Mouse (Mus musculus): Measurements from ENCODE around the gene Fam83g. TPM values are rescaled to one million over a fixed set of nuclear protein-coding genes. Genes with fewer than 3 reads are reported as not detected.
"Not testable (repeated sequence)": the region's sequence is repeated elsewhere in the genome, so short reads cannot be mapped to it uniquely, and the experiment has no call there.

Gene Fam83g
- polyA plus RNA-seq (2015; fragmentation: Nextera tagmentation; extraction: Ambion mirVana): 2.2 and 2.8 TPM in 2 replicates

DNA sequence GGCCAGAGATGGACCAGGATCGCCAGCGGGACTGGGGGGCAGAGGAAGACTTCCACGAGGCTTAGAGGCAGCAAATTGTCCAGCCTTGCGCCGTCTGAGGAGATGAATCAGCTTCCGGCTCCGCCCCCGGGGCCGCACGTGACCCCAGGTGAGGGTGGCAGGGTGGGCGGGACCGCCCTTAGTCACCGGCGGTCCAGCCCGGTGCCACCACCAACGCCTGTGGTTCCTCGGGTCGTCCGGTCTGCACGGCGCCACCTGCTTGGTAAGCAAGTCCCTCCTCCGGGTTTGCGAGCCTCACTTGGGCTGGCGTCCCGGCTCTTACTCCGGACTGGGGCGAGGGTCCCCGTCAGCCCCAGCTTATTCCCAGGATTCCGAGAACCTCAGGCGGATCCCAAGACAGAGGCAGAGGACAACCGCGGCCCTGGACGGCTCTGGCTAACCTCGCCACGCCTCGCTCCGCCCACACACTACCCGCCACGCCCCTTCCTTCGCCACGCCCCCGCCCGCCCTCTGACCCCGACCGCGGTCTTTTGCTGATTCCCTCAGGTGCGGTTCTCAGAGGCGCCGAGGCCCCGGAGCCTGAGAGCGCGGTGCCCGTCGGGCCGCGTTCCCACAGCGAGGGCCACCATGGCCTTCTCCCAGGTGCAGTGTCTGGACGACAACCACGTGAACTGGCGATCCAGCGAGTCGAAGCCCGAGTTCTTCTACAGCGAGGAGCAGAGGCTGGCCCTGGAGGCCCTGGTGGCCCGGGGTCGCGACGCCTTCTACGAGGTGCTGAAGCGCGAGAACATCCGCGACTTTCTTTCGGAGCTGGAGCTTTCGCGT is at the start of gene Fam83g:
Gene Fam83g (plus strand): TSS at position 185 of the 825 bp plus-strand sequence.
- Histone ChIP-seq H3K27me3 (peaks cover 39% of the 10 kb centered on the region), H3K36me3 (no peaks in the 10 kb centered on the region), H3K4me3 (replicated peaks) (peak within 1 kb of the TSS; percentile 52), H3K4me1 (peaks cover 23% of the 10 kb centered on the region), H3K27ac (no peak within 1 kb of the TSS), H3K4me2 (peak within 1 kb of the TSS; percentile 77), H3K9me3 (replicated peaks) (no peaks in the 10 kb centered on the region), H3K9ac (peak within 1 kb of the TSS; percentile 8)
- ATAC-seq (replicated peaks; ENCODE audit: low FRiP score): peak; percentile 82
- 1% methylated on average over 76 of the region's 76 CpGs for WGBS

DNA sequence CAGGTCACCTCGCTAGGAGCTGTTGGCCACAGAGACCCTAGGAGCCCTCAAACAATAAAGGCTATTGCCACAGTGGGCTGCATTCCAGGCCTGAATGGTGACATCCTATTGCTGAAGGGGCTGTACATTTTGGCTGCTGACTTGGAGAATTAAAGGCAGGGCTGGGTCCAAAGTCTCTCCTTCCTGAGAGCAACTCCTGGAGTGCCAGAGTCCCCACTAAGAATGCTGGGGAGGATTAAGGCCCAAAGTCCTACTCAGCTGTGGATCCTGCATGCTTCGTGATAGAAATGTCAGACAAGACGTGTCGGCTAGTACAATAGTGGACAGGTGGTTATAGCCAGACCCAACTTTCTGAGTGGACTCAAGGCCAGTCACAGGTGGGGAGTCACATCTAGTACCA is 47.6 kb upstream of the Fam83g start:
- not testable (repeated sequence) for H3K27ac ChIP-seq; H3K9me3 ChIP-seq (replicated peaks); H3K27me3 ChIP-seq; H3K4me1 ChIP-seq; H3K4me3 ChIP-seq (replicated peaks); H3K36me3 ChIP-seq; ATAC-seq (replicated peaks; ENCODE audit: low FRiP score); H3K9ac ChIP-seq; H3K4me2 ChIP-seq
- WGBS: 90% methylated on average over 3 of the region's 4 CpGs

DNA sequence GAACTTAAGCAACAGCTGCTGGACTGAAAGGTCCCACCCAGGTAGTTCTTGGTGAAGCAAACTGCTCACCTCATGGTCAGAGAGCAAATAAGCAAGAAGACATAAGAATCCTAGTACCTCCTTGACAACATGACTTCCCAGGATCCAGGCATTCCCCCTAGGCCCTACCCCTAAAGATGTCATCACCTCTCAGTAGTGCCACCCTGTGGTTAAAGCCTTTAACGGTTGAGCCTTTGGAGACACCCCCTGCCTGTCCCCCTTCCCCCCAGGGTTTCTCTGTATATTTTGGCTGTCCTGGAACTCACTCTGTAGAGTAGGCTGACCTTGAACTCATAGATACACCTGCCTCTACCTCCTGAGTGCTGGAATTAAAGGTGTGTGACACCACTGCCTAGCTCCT is 46.5 kb upstream of the Fam83g start:
- Histone ChIP-seq H3K9ac (no peak overlapping the region), H3K27me3 (no peaks in the 10 kb centered on the region), H3K36me3 (no peaks in the 10 kb centered on the region), H3K4me2 (no peak overlapping the region), H3K27ac (no peak overlapping the region), H3K4me1 (no peaks in the 10 kb centered on the region), H3K4me3 (replicated peaks) (no peak overlapping the region), H3K9me3 (replicated peaks) (no peaks in the 10 kb centered on the region)
- no peak for ATAC-seq (replicated peaks; ENCODE audit: low FRiP score)
- WGBS: 48% methylated on average over 1 of the region's 1 CpGs

DNA sequence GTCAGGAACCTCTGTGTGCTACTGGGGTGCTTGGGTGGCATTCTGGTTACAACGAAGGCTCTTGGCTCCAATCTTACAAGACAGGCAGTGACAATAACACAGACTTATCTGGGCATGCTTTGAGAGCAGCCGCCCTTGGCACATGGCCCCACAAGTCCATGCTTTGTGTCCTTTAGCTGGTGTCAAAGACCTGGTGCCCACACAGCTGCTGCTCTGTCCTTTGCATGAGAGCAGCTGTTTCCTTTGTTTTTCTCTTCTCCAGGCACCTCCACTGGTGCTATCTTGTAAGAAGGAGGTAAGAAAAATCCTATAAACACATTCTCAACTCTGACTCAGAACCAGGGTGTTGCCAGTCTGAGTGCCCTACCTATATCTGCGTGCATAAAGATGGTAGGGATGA is 46.0 kb upstream of the Fam83g start:
- Histone ChIP-seq H3K4me2 (no peak overlapping the region), H3K27me3 (no peaks in the 10 kb centered on the region), H3K36me3 (no peaks in the 10 kb centered on the region), H3K27ac (no peak overlapping the region), H3K9ac (no peak overlapping the region), H3K9me3 (replicated peaks) (no peaks in the 10 kb centered on the region), H3K4me3 (replicated peaks) (no peak overlapping the region), H3K4me1 (no peaks in the 10 kb centered on the region)
- WGBS: 97% methylated on average over 3 of the region's 3 CpGs
- ATAC-seq (replicated peaks; ENCODE audit: low FRiP score): no peak

DNA sequence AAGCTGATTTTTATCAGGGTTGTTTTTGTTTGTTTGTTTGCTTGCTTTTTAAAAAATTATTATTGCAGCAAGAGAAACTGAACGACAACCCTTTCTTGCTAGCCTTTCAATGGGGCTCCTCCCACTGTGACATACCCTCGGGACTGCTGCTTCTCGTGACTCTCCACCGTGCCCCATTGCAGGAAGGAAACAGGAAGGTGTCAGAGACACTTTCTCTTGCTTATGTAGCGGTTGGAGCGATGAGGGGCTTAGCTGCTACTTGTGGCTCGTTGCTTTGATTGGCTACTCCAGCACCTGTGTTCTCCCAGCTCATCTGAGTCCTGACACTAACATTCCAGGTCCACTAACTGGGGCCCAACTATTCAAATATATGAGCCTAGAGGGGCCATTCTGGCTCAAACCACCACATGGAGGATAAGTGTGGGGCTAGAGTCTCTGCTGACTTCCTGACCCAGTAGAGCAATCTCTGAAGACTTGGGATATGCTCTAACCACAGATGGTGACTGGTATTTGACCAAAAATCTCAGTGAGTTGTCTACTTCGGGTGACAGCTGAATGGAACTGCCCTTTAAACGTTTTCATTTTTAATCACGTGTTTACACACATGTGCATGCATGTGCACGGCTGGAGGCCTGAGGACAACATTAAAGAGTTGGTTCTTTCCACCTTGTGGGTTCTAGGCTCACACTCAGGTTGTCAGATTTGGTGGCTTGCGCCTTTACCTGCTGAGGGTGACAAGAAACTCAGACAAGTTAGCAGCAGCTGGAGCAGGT is 44.9 kb upstream of the Fam83g start:
- Histone ChIP-seq H3K27ac (no peak overlapping the region), H3K4me2 (no peak overlapping the region), H3K36me3 (no peaks in the 10 kb centered on the region), H3K4me1 (no peaks in the 10 kb centered on the region), H3K9me3 (replicated peaks) (no peaks in the 10 kb centered on the region), H3K9ac (no peak overlapping the region), H3K27me3 (no peaks in the 10 kb centered on the region), H3K4me3 (replicated peaks) (no peak overlapping the region)
- WGBS: 71% methylated on average over 12 of the region's 12 CpGs
- no peak for ATAC-seq (replicated peaks; ENCODE audit: low FRiP score)

DNA sequence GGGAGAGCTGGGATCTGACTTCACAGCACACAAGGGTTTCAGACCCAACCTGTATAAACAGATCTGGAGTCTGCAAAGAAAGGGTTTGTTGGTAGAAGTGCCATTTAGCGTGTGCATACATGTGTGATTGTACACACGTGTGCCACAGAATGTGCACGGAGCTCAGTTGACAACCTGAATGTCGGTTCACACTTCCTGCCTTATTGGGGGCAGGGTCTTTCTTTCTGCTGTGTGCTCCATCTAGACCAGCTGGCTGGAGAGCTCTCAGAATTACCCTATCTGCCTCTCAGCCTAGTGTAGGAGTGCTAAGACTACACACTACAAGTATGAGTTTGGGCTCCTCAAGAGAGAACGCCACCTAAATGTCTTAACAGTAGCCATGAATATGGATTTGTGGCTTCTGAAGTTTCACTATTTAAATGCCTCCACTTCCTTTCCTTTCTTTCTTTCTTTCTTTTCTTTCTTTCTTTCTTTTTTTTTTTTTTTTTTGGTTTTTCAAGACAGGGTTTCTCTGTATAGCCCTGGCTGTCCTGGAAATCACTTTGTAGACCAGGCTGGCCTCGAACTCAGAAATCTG is 44.2 kb upstream of the Fam83g start:
- H3K4me1 ChIP-seq: no peaks in the 10 kb centered on the region
- no peaks in the 10 kb centered on the region for H3K27me3 ChIP-seq
- H3K36me3 ChIP-seq: no peaks in the 10 kb centered on the region
- no peak overlapping the region for H3K4me3 ChIP-seq (replicated peaks)
- H3K9ac ChIP-seq: no peak overlapping the region
- no peak for ATAC-seq (replicated peaks; ENCODE audit: low FRiP score)
- no peaks in the 10 kb centered on the region for H3K9me3 ChIP-seq (replicated peaks)
- no peak overlapping the region for H3K4me2 ChIP-seq
- H3K27ac ChIP-seq: no peak overlapping the region
- WGBS: 90% methylated on average over 6 of the region's 6 CpGs

DNA sequence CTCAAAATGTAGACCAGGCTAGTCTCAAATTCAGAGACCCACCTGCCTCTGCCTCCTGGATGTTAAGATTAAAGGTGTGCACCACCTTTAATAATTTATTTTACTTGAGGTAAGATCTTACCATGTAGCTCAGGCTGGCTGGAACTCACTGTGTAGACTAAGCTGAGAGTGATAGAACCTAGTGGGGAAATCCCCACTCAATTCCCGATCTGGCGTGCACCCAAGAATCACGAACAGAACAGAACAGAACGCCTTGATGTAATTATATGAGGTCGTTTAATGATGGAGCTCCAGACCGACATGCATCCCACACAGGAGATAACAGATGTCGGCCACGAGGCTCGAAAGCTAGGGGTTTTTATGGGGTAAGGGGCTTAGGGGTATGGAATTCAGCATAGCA is 43.3 kb upstream of the Fam83g start:
- H3K9ac ChIP-seq; H3K9me3 ChIP-seq (replicated peaks); H3K36me3 ChIP-seq; H3K27me3 ChIP-seq; H3K4me2 ChIP-seq; H3K4me1 ChIP-seq; H3K27ac ChIP-seq; ATAC-seq (replicated peaks; ENCODE audit: low FRiP score); H3K4me3 ChIP-seq (replicated peaks): not testable (repeated sequence)
- 50% methylated on average over 9 of the region's 9 CpGs for WGBS

DNA sequence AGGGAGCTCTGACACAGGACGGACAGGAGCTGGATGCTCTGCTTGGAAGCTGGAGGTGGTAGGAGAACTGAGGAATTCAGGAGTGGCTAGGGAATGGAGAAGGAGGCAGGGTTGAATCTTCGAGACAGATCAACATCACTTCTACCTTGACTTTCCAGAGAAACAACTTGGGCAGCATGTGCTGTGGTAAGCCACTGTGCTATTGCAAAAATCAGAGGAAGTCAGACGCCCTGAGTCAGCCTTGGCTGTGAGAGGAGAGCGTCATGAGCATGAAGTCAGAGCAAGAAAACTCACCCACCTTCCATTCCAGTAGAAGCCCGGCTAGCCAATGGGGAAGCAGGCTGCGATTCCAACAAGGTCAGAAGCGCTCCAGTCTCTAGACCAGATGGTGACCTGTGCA is 41.8 kb upstream of the Fam83g start:
- H3K27me3 ChIP-seq: no peaks in the 10 kb centered on the region
- no peak overlapping the region for H3K4me2 ChIP-seq
- no peak for ATAC-seq (replicated peaks; ENCODE audit: low FRiP score)
- no peaks in the 10 kb centered on the region for H3K9me3 ChIP-seq (replicated peaks)
- no peaks in the 10 kb centered on the region for H3K4me1 ChIP-seq
- 81% methylated on average over 7 of the region's 7 CpGs for WGBS
- no peak overlapping the region for H3K9ac ChIP-seq
- no peaks in the 10 kb centered on the region for H3K36me3 ChIP-seq
- no peak overlapping the region for H3K4me3 ChIP-seq (replicated peaks)
- H3K27ac ChIP-seq: no peak overlapping the region

DNA sequence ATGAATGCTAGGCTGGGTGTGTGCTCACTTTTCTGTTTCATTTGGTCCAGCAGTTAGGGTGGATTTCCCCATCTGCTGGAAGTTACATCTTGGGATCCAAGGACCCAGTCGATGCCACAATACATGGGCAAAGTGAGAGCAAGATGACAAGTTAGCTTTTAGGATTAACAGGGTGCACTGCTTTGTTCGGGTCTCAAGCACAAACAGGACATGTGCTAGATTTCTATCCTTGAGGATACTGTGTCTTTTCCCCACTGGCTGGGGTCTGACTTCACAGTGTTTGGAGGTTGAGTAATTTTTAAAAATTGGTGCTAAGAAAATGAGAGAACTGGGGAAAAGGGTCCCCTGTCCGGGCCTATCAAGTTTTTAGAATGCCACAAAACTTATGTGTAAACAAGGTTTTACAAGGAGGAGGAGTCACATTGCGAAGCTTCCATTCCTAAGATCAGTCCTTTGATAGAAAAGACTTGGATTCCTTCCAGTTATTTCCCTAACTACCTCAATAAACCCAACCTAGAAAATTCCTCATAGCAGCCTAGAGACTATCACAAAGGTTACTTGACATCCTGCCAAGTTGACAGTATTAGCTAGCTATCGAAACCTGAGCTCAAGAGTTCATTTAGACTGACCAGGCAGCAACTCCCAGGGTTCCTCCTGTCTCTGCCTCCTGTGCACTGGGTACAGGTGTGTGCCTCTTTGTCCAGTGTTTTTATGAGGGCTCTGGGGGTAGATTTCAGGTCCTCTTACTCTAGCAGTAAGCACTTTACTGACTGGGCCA is 40.5 kb upstream of the Fam83g start:
- H3K27ac ChIP-seq: no peak overlapping the region
- no peaks in the 10 kb centered on the region for H3K9me3 ChIP-seq (replicated peaks)
- no peaks in the 10 kb centered on the region for H3K36me3 ChIP-seq
- ATAC-seq (replicated peaks; ENCODE audit: low FRiP score): no peak
- no peak overlapping the region for H3K4me2 ChIP-seq
- peaks cover 2% of the 10 kb centered on the region; the same call in 1 of the 2 replicates for H3K4me1 ChIP-seq
- H3K9ac ChIP-seq: no peak overlapping the region
- H3K27me3 ChIP-seq: no peaks in the 10 kb centered on the region
- WGBS: 66% methylated on average over 5 of the region's 5 CpGs
- no peak overlapping the region for H3K4me3 ChIP-seq (replicated peaks)

DNA sequence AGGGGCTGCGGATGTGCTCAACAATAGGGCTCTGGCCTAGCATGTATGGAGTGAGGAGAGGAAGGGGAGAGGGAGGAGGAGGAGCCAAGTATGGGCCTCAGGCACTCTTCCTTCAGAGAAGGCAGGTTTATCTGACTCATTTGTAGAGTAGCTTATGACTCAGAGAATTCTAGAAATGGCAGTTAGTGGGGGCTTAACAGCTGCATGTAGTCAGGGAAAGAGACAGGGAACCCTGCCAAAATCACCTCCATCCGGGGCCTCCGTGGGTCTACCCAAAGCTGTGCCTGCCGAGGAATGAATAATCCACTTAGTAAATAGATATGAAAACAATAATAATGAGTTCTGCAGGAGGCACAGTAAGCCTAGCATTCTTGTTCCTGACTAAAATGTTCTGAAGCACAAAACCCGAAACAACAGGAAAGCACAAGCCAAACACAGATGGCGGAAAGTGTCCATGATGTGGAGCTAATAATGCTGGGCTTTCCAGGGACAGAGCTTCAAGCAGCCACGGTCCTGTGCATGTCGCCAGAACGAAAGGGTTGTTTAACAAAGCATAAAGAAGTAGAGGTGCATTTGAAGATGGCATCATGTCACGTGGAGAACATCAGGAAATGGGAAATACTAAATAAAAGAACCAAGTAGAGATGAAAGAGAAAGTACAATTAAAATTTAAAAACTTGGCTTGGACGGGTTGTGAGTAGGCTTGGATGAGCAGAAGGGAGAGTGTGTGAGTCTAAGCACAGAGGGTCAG is 39.1 kb upstream of the Fam83g start:
- Histone ChIP-seq H3K4me2 (no peak overlapping the region), H3K9ac (no peak overlapping the region), H3K27me3 (no peaks in the 10 kb centered on the region), H3K27ac (no peak overlapping the region), H3K4me1 (peaks cover 8% of the 10 kb centered on the region), H3K9me3 (replicated peaks) (no peaks in the 10 kb centered on the region), H3K4me3 (replicated peaks) (no peak overlapping the region), H3K36me3 (no peaks in the 10 kb centered on the region)
- no peak for ATAC-seq (replicated peaks; ENCODE audit: low FRiP score)
- WGBS: 67% methylated on average over 11 of the region's 11 CpGs

DNA sequence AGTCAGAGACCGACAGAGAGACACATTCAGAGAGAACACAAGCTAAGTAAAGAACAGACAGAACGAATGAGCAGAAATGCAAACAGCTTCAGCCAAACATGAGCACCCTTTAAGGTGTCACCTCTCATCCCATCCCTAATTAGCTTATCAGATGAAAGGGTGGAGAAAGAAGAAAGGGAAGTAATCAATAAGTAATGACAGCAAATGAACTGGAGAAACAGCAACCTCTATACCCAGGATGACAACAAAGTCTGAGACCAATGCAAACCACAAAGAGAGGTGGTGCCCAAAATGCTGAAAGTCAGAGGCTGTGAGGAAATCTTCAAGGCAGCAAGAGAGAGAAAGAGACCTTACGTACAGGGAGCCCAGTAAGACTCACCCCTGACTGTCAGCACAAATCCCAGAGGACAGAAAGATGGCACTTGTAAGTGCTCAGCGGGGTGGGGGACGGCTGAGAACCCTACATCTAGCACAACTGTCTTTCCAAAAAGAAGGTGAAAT is 38.5 kb upstream of the Fam83g start:
- Histone ChIP-seq H3K9me3 (replicated peaks) (no peaks in the 10 kb centered on the region), H3K36me3 (no peaks in the 10 kb centered on the region), H3K4me1 (peaks cover 8% of the 10 kb centered on the region), H3K4me3 (replicated peaks) (no peak overlapping the region), H3K27ac (no peak overlapping the region), H3K9ac (no peak overlapping the region), H3K4me2 (no peak overlapping the region), H3K27me3 (no peaks in the 10 kb centered on the region)
- no peak for ATAC-seq (replicated peaks; ENCODE audit: low FRiP score)
- 75% methylated on average over 5 of the region's 5 CpGs for WGBS
